Mouse (Mus musculus) spleen, adult 12 weeks (tissue): Measurements from ENCODE around the gene Cep68.
"Not testable (repeated sequence)": the region's sequence is repeated elsewhere in the genome, so short reads cannot be mapped to it uniquely, and the experiment has no call there.

Source experiments
- DNase-seq: peaks from one replicate; pipeline ENCODE4 v3.0.0; 2022; ENCODE audit warnings: low spot score

Gene Cep68

DNA sequence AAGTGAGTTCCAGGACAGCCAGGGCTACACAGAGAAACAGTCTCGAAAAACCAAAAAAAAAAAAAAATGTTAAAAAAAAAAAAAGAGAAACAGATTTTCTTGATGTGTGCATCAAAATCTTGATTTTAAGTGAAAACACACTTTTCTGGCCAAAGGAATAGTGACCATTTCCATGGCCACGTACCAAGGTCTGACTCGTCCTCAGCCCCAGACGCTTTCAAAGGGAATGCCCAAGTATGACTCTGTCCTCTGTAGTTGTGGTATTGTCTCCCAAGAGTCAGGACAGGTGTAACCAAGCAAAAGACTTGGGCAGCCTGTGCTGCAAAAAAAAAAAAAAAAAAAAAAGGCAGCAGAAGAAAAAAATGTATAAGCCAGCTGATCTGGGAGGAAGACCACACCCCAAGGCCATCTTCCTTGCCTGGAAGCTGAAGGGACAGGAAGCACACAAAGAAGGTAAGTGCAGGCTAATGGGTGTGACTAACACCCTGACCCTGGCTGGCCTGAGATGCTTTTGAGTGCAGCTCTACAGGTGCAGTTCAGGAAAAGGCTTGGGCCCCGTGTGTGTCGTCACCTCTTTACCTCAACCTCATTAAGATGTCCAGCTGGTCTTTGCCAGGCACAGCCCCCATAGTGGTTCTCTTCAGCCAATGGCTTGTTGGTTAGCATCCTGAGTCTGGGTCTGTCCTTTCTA, 6.7 kb downstream of the Cep68 start:
- no peak for DNase-seq

DNA sequence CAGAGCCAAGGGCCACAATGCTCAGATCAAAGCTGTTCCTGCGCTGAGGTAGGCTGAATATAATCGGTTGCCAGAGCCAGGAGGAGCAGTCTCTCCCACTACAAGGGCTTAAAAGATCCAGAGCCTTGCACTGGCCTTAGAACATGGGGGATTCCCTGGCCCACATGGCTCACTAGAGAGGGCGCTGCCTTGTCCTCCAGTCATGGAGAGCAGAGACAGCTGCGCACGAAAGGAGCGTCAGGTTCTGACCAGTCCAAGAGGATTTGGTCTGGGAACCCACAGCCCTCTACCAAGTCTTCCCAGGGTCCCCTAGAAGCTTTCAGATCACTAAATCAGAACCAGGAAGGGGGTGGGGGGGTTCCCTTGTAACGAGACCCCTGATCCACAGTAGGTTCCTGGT, 7.9 kb downstream of the Cep68 start:
- no peak for DNase-seq

- DNase-seq: no peak
Measured at GRCm38 (mm10) chr11:20240331-20240730, 8.9 kb downstream of the Cep68 start.

DNA sequence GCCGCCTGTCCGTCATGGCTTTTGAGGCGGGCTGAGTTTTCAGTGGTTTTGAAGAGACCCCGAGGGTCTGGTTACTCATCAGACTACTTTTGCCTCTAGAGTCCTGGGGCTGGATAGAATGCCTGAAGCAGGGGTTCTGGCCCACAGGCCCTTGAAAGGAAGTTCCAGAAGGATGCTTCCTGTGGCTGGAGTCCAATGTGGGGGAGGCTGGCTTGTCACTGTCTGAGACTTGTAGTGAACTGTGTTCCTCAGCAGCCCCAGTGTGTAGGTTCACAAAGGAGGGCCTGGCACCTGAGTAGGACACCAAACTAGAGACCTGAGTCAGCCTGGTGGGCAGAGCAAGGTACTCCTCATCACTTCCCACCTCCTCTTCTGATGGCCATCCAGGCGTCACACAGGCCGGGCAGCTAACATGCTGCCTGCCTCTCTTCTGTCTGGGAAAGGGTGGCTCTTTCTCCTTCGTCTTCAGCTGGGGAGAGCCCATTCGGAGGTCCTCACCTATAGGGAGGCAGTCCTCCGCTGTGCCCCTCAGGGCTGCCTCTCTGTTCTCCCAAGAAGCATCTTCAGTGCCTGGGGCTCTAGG, 9.9 kb downstream of the Cep68 start:
- DNase-seq: no peak

- DNase-seq: no peak
Measured at GRCm38 (mm10) chr11:20237976-20238375, 11.3 kb downstream of the Cep68 start.

DNA sequence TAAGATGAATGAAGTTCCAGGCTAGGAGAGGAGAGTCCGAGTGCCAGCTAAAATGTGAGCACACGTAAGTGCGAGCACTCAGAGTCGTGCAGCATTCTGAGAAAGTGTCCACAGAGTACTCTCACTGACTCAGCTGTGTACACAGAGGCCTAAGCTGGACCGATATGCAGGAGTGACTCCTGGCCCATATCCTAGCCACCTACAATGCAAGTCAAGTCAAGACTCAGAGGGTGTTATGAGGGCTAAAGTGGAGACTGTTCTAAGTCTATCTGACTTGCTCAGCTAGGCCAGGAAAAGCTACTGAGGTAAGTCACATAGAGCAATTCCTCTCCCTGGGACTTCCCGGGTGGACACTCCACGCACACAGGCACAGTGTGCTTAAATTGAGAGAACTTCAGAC, 12.2 kb downstream of the Cep68 start:
- no peak for DNase-seq

- DNase-seq: no peak
Measured at GRCm38 (mm10) chr11:20234233-20234632, 15.0 kb downstream of the Cep68 start.

GRCm38 (mm10) chr11:20232016-20232755, 17.0 kb downstream of the Cep68 start:
- DNase-seq: no peak

DNA sequence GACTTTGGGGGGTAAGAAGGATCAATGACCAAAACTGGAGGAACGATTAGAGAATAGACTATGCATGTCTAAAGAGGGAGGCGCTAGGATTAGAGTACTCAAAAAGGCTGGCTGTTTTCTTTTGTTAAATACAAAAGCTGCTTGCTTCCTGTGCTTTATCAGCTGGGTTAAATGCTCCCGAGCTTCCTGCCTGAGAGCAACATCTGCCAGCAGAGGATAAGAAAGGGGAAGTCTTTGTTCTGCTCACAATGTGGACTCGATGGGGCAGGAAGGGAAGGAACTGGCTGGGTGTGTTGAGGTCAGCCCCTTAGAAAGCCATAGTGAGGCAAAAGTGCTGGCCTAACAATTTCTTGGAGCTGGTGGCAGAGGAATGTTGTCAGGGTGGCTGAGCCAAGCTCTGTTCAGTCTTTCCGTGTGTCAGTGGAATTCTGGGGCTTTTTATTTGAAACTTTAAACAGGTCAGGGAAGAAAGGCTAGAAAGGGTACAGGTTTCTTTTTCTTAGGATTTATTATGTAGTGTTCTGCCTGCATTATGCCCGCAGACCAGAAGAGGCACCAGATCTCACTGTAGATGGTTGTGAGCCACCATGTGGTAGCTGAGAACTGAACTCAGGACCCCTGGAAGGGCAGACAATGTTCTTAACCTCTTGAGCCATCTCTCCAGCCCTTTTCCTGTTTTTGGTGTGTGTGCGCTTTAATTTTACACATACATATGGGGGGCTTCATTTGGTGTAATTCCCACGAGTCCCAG, 17.9 kb downstream of the Cep68 start:
- no peak for DNase-seq

DNA sequence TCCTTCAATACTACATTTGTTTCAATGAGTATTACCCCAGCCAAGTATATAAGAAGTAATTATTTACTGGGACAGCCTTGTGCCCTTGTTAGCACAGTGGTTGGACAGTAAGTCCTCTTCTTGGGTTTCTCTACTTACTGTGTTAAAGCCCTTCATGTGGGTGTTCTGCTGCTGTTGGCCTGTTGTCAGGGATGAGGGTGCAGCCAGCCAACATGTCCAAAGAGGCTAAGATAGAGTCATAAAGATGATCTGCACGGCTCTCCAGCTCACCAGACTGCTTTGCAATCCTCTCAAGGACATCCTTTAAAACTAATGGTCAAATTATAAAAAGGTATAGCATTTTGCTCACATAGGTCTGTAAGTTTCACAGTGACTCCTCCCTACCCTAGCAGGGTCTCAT, 18.9 kb downstream of the Cep68 start:
- no peak for DNase-seq

DNA sequence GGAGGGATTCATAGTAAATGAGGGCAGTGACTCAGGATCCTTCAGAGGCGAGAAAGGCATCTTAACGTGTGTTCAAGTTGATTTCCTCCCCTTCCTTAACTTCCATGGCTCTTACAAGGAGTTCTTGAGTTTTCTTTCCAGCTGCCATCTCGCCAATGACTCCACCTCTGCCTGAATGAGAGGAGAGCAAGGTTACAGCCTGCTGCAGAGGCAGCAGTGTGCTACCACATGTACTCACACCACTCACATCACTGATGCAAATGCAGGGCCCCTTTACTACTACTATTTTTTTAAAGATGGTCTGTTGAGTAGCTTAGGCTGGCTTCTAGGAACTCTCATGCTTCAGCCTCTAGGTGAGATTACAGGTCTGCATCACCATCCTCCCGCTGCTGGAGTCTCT, 19.9 kb downstream of the Cep68 start:
- DNase-seq: no peak

GRCm38 (mm10) chr11:20228666-20229065, 20.6 kb downstream of the Cep68 start:
- DNase-seq: no peak

DNA sequence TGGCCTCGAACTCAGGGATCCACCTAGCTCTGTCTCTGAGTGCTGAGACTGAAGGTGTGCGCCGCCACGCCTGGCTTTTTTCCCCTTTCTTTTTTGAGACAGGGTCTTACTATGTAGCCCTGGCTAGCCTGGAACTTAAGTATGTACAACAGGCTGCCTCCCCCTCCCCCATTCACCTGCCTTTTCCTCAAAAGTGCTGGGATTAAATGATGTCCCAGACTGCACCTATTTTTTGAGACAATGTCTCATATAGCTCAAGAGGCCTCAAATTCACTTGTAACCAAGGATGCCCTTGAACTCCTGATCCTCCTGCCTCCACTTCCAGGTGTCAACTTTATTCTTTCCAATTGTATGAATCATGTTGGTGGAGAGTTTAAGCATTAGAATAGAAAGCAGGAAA, 23.3 kb downstream of the Cep68 start:
- no peak for DNase-seq

- DNase-seq: no peak
Measured at GRCm38 (mm10) chr11:20224196-20224595, 25.0 kb downstream of the Cep68 start.

DNA sequence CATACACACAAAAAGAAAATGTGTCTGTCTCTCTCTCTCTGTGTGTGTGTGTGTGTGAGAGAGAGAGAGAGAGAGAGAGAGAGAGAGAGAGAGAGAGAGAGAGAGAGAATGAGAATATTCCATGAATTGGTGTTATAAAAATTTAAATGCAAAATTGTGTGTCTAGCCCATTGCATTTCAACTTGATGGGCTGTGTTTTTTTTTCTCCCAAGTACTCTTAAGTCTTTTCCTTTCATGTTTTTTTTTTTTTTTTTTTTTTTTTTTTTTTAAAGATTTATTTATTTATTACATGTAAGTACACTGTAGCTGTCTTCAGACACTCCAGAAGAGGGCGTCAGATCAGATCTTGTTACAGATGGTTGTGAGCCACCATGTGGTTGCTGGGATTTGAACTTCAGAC, 27.6 kb downstream of the Cep68 start:
- DNase-seq: not testable (repeated sequence)

DNA sequence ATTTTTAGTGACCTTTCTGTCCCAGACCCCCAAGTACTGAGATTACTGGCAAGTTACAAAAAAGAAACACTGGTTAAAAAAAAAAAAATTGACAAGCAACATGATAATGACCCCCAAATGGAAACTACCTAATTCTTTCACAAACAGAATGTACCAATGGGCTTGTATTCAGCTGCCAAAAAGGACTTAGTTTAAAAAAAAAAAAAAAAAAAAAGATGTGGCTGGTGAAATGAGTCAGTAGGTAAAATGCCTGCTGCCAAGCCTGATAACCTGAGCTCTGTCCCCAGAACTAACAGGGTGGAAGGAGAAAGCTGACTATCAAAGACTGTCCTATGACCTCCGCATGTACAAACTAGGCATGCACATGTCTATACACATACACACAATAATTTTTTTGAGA, 32.0 kb downstream of the Cep68 start:
- no peak for DNase-seq

- DNase-seq: no peak
Measured at GRCm38 (mm10) chr11:20216415-20216814, 32.8 kb downstream of the Cep68 start.

- peak; percentile 22 for DNase-seq
Measured at GRCm38 (mm10) chr11:20214779-20215178, 34.5 kb downstream of the Cep68 start.

GRCm38 (mm10) chr11:20211838-20212237, 37.4 kb downstream of the Cep68 start:
- no peak for DNase-seq

- DNase-seq: no peak
Measured at GRCm38 (mm10) chr11:20207589-20207988, 41.6 kb downstream of the Cep68 start.

GRCm38 (mm10) chr11:20206626-20207223, 42.5 kb downstream of the Cep68 start:
- no peak for DNase-seq

GRCm38 (mm10) chr11:20205538-20205937, 43.7 kb downstream of the Cep68 start:
- no peak for DNase-seq
